Mouse (Mus musculus) hindbrain, embryonic 13.5 days (tissue): ENCODE measurements at regions not wholly inside any gene's neighbourhood (a gene's known extent, or its start where the extent isn't known, plus 50 kb on each side); places are given as distances from the start of the nearest gene placed in this dataset. TPM values are rescaled to one million over a fixed set of nuclear protein-coding genes. Genes with fewer than 3 reads are reported as not detected.

Experiments used
- ATAC-seq: fragments of 200-750 bp; cut with Nextera tagmentation; 2 replicates; pipeline ENCODE4 v1.8.0; 2017; ENCODE audit warnings: moderate TSS enrichment; ENCODE audit not compliant: low FRiP score
- H3K27ac ChIP-seq: fragments of 300-500 bp; sonication (generic); 2 replicates; pipeline ENCODE4 v1.5.1; 2015; ENCODE audit warnings: inconsistent platforms, mild to moderate bottlenecking, moderate library complexity
- H3K27me3 ChIP-seq: fragments of 300-500 bp; sonication (generic); 2 replicates; pipeline ENCODE4 v1.6.1; 2015; ENCODE audit warnings: mild to moderate bottlenecking, inconsistent platforms
- H3K36me3 ChIP-seq: fragments of 300-500 bp; sonication (generic); 2 replicates; pipeline ENCODE4 v1.6.1; 2015; ENCODE audit warnings: mild to moderate bottlenecking, inconsistent platforms
- H3K4me1 ChIP-seq: fragments of 300-500 bp; sonication (generic); replicated peaks from 2 replicates; pipeline ENCODE4 v1.6.1; 2015; ENCODE audit warnings: inconsistent platforms
- H3K4me2 ChIP-seq: fragments of 300-500 bp; sonication (generic); 2 replicates; pipeline ENCODE4 v1.6.1; 2015; ENCODE audit warnings: inconsistent platforms, mild to moderate bottlenecking, moderate library complexity
- H3K4me3 ChIP-seq: fragments of 300-500 bp; sonication (generic); 2 replicates; pipeline ENCODE4 v1.5.1; 2015; ENCODE audit warnings: mild to moderate bottlenecking, inconsistent platforms
- H3K9ac ChIP-seq: fragments of 300-500 bp; sonication (generic); 2 replicates; pipeline ENCODE4 v1.6.1; 2015; ENCODE audit warnings: mild to moderate bottlenecking, inconsistent platforms
- H3K9me3 ChIP-seq: fragments of 300-500 bp; sonication (generic); 2 replicates; pipeline ENCODE4 v1.6.1; 2016; ENCODE audit warnings: inconsistent platforms
- WGBS: fragments of 180-500 bp; shearing (Covaris S2); methylation state at CpG from one replicate; pipeline ENCODE4 v1.1.7; 2015; 5-methylcytosine and 5-hydroxymethylcytosine counted together
- microRNA-seq: library from miRNA; unstranded; fragments of <30 nt; microRNA quantifications from one replicate; pipeline ENCODE4, GENCODE M21; 2016

GRCm38 (mm10) chr8:44548885-44549284 lies 386.4 kb upstream of the Fat1 start:
- H3K4me3 ChIP-seq = no peak overlapping the region
- ATAC-seq = no peak
- H3K4me2 ChIP-seq = no peak overlapping the region
- 83% methylated on average over 3 of the region's 3 CpGs for WGBS
- H3K36me3 ChIP-seq = no peaks in the 10 kb centered on the region
- H3K9me3 ChIP-seq = no peaks in the 10 kb centered on the region
- H3K27me3 ChIP-seq = no peaks in the 10 kb centered on the region
- H3K27ac ChIP-seq = no peak overlapping the region
- no peaks in the 10 kb centered on the region for H3K4me1 ChIP-seq
- H3K9ac ChIP-seq = no peak overlapping the region

- no peaks in the 10 kb centered on the region for H3K27me3 ChIP-seq
Observed at GRCm38 (mm10) chr8:44559161-44559560, 376.1 kb upstream of the Fat1 start.

GRCm38 (mm10) chr8:44576314-44576858 lies 358.9 kb upstream of the Fat1 start:
- ATAC-seq = peak; percentile 87
- no peaks in the 10 kb centered on the region for H3K36me3 ChIP-seq
- no peaks in the 10 kb centered on the region for H3K27me3 ChIP-seq
- H3K4me2 ChIP-seq = no peak overlapping the region
- H3K4me3 ChIP-seq = no peak overlapping the region
- no peaks in the 10 kb centered on the region for H3K9me3 ChIP-seq
- H3K4me1 ChIP-seq = peaks cover 8% of the 10 kb centered on the region
- H3K27ac ChIP-seq = no peak overlapping the region
- no peak overlapping the region for H3K9ac ChIP-seq
- WGBS = 36% methylated on average over 5 of the region's 5 CpGs

More at GRCm38 (mm10) chr8:44559161-44559560, 376.1 kb upstream of the Fat1 start:
- no peak overlapping the region for H3K4me2 ChIP-seq
- H3K4me1 ChIP-seq = no peaks in the 10 kb centered on the region
- H3K36me3 ChIP-seq = no peaks in the 10 kb centered on the region
- H3K9me3 ChIP-seq = peaks cover 3% of the 10 kb centered on the region; the same call in 1 of the 2 replicates
- no peak overlapping the region for H3K4me3 ChIP-seq
- H3K27ac ChIP-seq = no peak overlapping the region
- ATAC-seq = no peak
- no peak overlapping the region for H3K9ac ChIP-seq
- 63% methylated on average over 9 of the region's 9 CpGs for WGBS

- no peaks in the 10 kb centered on the region for H3K36me3 ChIP-seq
- 35% methylated on average over 5 of the region's 5 CpGs for WGBS
- no peak overlapping the region for H3K4me3 ChIP-seq
- H3K4me2 ChIP-seq = no peak overlapping the region
- ATAC-seq = no peak
- H3K4me1 ChIP-seq = peaks cover 8% of the 10 kb centered on the region
- H3K9ac ChIP-seq = no peak overlapping the region
- no peaks in the 10 kb centered on the region for H3K27me3 ChIP-seq
- H3K9me3 ChIP-seq = no peaks in the 10 kb centered on the region
- no peak overlapping the region for H3K27ac ChIP-seq
Observed at GRCm38 (mm10) chr8:44576993-44577392, 358.3 kb upstream of the Fat1 start.

Small RNA genes lying in the stretch of these regions (microRNA-seq; reads per million reads assigned to microRNA genes)
- gene Gm26241 = not detected
